ENCODE assay signal across 9 mouse cellular contexts in genomic region chr4:127935369-127935768, GRCm38 (mm10). TPM values are rescaled to one million over a fixed set of nuclear protein-coding genes. Genes with fewer than 3 reads are reported as not detected.
DNase-seq lines count a peak whose midpoint lies in the region; ATAC-seq and TF ChIP-seq lines count a peak whose summit lies in the region.
"Had no signal": no experiment of that assay in that cellular context is flagged by ENCODE, and none has a peak within 500 bp of the region (broad histone marks: within the 10 kb centered on the region; RNA-seq: fewer than 3 reads in every experiment).

No protein-coding gene starts in this region.

- H3K4me1 ChIP-seq in hindbrain, embryonic 16.5 days (ENCODE audit: control insufficient read depth, insufficient read depth, low read depth, low read length), result no peaks in the 10 kb centered on the region
- no peaks in the 10 kb centered on the region for H3K4me1 ChIP-seq in hindbrain, embryonic 14.5 days (replicated peaks; ENCODE audit: control insufficient read depth, insufficient read depth, low read length)
- no peaks in the 10 kb centered on the region for H3K4me1 ChIP-seq in ES-Bruce4 (ENCODE audit: control insufficient read depth, insufficient read depth, low read length)
- no peaks in the 10 kb centered on the region for H3K4me1 ChIP-seq in embryonic facial prominence, embryonic 14.5 days (ENCODE audit: control insufficient read depth, insufficient read depth, low read length)

- TF ChIP-seq CTCF in ES-Bruce4 (IDR thresholded peaks at IDR 0.05; ENCODE audit: low read depth, low read length) (peak; percentile 72), Patski (IDR thresholded peaks at IDR 0.05) (peak; percentile 26)

- H3K36me3 ChIP-seq in hindbrain, embryonic 16.5 days (ENCODE audit: control insufficient read depth, insufficient read depth, low read length), result no peaks in the 10 kb centered on the region
- no peaks in the 10 kb centered on the region for H3K36me3 ChIP-seq in hindbrain, embryonic 14.5 days (replicated peaks; ENCODE audit: control insufficient read depth, insufficient read depth)
- no peaks in the 10 kb centered on the region for H3K36me3 ChIP-seq in ES-Bruce4 (ENCODE audit: control insufficient read depth, insufficient read depth, low read length, poor library complexity, severe bottlenecking)
- H3K36me3 ChIP-seq in embryonic facial prominence, embryonic 14.5 days (ENCODE audit: control insufficient read depth, insufficient read depth, low read length), result no peaks in the 10 kb centered on the region

- no peaks in the 10 kb centered on the region for H3K27me3 ChIP-seq in hindbrain, embryonic 16.5 days (replicated peaks; ENCODE audit: control insufficient read depth, insufficient read depth, low read length)
- H3K27me3 ChIP-seq in hindbrain, embryonic 14.5 days (ENCODE audit: control insufficient read depth, insufficient read depth, low read length), result no peaks in the 10 kb centered on the region
- H3K27me3 ChIP-seq in ES-Bruce4 (ENCODE audit: control insufficient read depth, insufficient read depth, low read length, poor library complexity, severe bottlenecking) (no peaks in the 10 kb centered on the region), Patski (no peaks in the 10 kb centered on the region)
- no peaks in the 10 kb centered on the region for H3K27me3 ChIP-seq in embryonic facial prominence, embryonic 14.5 days (replicated peaks; ENCODE audit: control insufficient read depth, insufficient read depth, low read length)

- POLR2A ChIA-PET in Patski (lab: Charles Lee), result no interaction called here

- no peaks in the 10 kb centered on the region for H3K9me3 ChIP-seq in hindbrain, embryonic 16.5 days (ENCODE audit: control insufficient read depth, low read length)
- H3K9me3 ChIP-seq in hindbrain, embryonic 14.5 days (ENCODE audit: control insufficient read depth, low read length), result no peaks in the 10 kb centered on the region
- H3K9me3 ChIP-seq in ES-Bruce4 (replicated peaks; ENCODE audit: control insufficient read depth, insufficient read depth, low read length, poor library complexity, severe bottlenecking), result no peaks in the 10 kb centered on the region
- H3K9me3 ChIP-seq in embryonic facial prominence, embryonic 14.5 days (ENCODE audit: control insufficient read depth, low read length), result no peaks in the 10 kb centered on the region

- H3K27ac ChIP-seq in hindbrain, embryonic 16.5 days (ENCODE audit: low read depth, low read length), result no peak overlapping the region
- H3K27ac ChIP-seq in hindbrain, embryonic 14.5 days, result no peak overlapping the region
- H3K27ac ChIP-seq in ES-Bruce4 (ENCODE audit: insufficient read depth, low read length), result no peak overlapping the region
- H3K27ac ChIP-seq in embryonic facial prominence, embryonic 14.5 days (replicated peaks; ENCODE audit: low read depth, low read length), result no peak overlapping the region

- no peak overlapping the region for H3K9ac ChIP-seq in hindbrain, embryonic 16.5 days (ENCODE audit: low read depth, low read length)
- no peak overlapping the region for H3K9ac ChIP-seq in hindbrain, embryonic 14.5 days
- H3K9ac ChIP-seq in ES-Bruce4 (ENCODE audit: low read depth, poor library complexity, severe bottlenecking), result no peak overlapping the region
- H3K9ac ChIP-seq in embryonic facial prominence, embryonic 14.5 days (ENCODE audit: low read depth, low read length), result no peak overlapping the region

- H3K4me2 ChIP-seq in hindbrain, embryonic 16.5 days (ENCODE audit: low read length), result no peak overlapping the region
- H3K4me2 ChIP-seq in hindbrain, embryonic 14.5 days (replicated peaks), result no peak overlapping the region
- H3K4me2 ChIP-seq in embryonic facial prominence, embryonic 14.5 days (ENCODE audit: low read depth, low read length), result no peak overlapping the region

- 47% methylated on average over 3 of the region's 3 CpGs for WGBS in hindbrain, embryonic 16.5 days
- WGBS in hindbrain, embryonic 14.5 days, result 52% methylated on average over 3 of the region's 3 CpGs
- 60% methylated on average over 3 of the region's 3 CpGs for WGBS in embryonic facial prominence, embryonic 14.5 days

- in situ Hi-C loops in Patski (cut with MboI; ENCODE audit: low pct_unique_long_range_greater_than_20kb), result no loop called here

- no peak for TF ChIP-seq POLR2A in ES-Bruce4 (IDR thresholded peaks at IDR 0.05; ENCODE audit: insufficient read depth, low read length)

- no peak overlapping the region for H3K4me3 ChIP-seq in hindbrain, embryonic 16.5 days (ENCODE audit: low read length)
- no peak overlapping the region for H3K4me3 ChIP-seq in hindbrain, embryonic 14.5 days (replicated peaks; ENCODE audit: low read length)
- no peak overlapping the region for H3K4me3 ChIP-seq in ES-Bruce4 (ENCODE audit: low read depth, low read length)
- no peak overlapping the region for H3K4me3 ChIP-seq in embryonic facial prominence, embryonic 14.5 days (ENCODE audit: low read depth, low read length)
- H3K4me3 ChIP-seq: myocyte had no signal

- ATAC-seq in hindbrain, embryonic 16.5 days, result peak; percentile 40; the same call in 1 of the 2 replicates
- no peak for ATAC-seq in hindbrain, embryonic 14.5 days (ENCODE audit: low FRiP score)
- no peak for ATAC-seq in Patski
- ATAC-seq in embryonic facial prominence, embryonic 14.5 days (ENCODE audit: low read depth), result no peak
- ATAC-seq in granulocyte monocyte progenitor cell, adult 5-6 weeks (replicated peaks; ENCODE audit: poor library complexity, severe bottlenecking), result no peak

- no peak for DNase-seq in hindbrain, embryonic 14.5 days (ENCODE audit: low spot score)
- DNase-seq in Patski (ENCODE audit: low read depth, low spot score), result no peak
- DNase-seq in embryonic facial prominence, embryonic 14.5 days (ENCODE audit: low spot score), result peak; percentile 9
- peak; percentile 53 for DNase-seq in retina, postnatal 1 day
- no peak for DNase-seq in spleen, postnatal 10 days (ENCODE audit: low spot score in 2 of 2)

- no peak for TF ChIP-seq EP300 in ES-Bruce4 (IDR thresholded peaks at IDR 0.05; ENCODE audit: insufficient read depth, low read depth, low read length)

- CTCF ChIA-PET in Patski (lab: Charles Lee), result no interaction called here

RNA-seq across cellular contexts. Expression of gene CK137956, which starts 35.4 kb away (rescaled TPM):
- 1.5 and 2.1 TPM in 2 replicates for polyA plus RNA-seq in hindbrain, embryonic 16.5 days (2015; fragmentation: Nextera tagmentation; extraction: Ambion mirVana)
- polyA plus RNA-seq in hindbrain, embryonic 14.5 days (2014; fragmentation: Nextera tagmentation; extraction: Ambion mirVana), result 0.75 and 2.1 TPM in 2 replicates
- polyA plus RNA-seq in ES-Bruce4 (2011; ENCODE audit: insufficient read depth, insufficient read length, low read depth, missing spikeins) (not detected in 2 replicates), Patski (2021) (not detected)
- 0.07 TPM in 1 of 2 replicates, not detected in the other for polyA plus RNA-seq in embryonic facial prominence, embryonic 14.5 days (2014; fragmentation: Nextera tagmentation; extraction: Ambion mirVana)
- total RNA-seq in granulocyte monocyte progenitor cell, adult 5-6 weeks (2014; fragmentation: Nextera tagmentation), result not detected in 2 replicates
- total RNA-seq in granulocyte monocyte progenitor cell, adult 5-6 weeks (2017), result not detected in 2 replicates
- polyA plus RNA-seq: myocyte had no signal

RNA-seq across cellular contexts. Expression of gene Csmd2, which starts 52.3 kb away (rescaled TPM):
- 9.9 and 11.2 TPM in 2 replicates for polyA plus RNA-seq in hindbrain, embryonic 16.5 days (2015; fragmentation: Nextera tagmentation; extraction: Ambion mirVana)
- 8.3 and 9.0 TPM in 2 replicates for polyA plus RNA-seq in hindbrain, embryonic 14.5 days (2014; fragmentation: Nextera tagmentation; extraction: Ambion mirVana)
- 4.0 and 4.1 TPM in 2 replicates for polyA plus RNA-seq in ES-Bruce4 (2011; ENCODE audit: insufficient read depth, insufficient read length, low read depth, missing spikeins)
- 0.03 TPM for polyA plus RNA-seq in Patski (2021)
- 0.24 and 0.45 TPM in 2 replicates for polyA plus RNA-seq in embryonic facial prominence, embryonic 14.5 days (2014; fragmentation: Nextera tagmentation; extraction: Ambion mirVana)
- not detected in 2 replicates for total RNA-seq in granulocyte monocyte progenitor cell, adult 5-6 weeks (2014; fragmentation: Nextera tagmentation)
- not detected in 2 replicates for total RNA-seq in granulocyte monocyte progenitor cell, adult 5-6 weeks (2017)
- polyA plus RNA-seq: myocyte had no signal

Comparison
In these comparisons a context has a peak if more than half of its experiments do, and no peak if none do; other contexts are left out.
1. DNase-seq: peak in embryonic facial prominence, embryonic 14.5 days (single experiment) and retina, postnatal 1 day (single experiment); none in hindbrain, embryonic 14.5 days (single experiment), Patski (single experiment) and spleen, postnatal 10 days (0 of 2).